Mouse (Mus musculus): ENCODE measurements around the gene Ccnd3. TPM values are rescaled to one million over a fixed set of nuclear protein-coding genes. Genes with fewer than 3 reads are reported as not detected.

Gene Ccnd3
- polyA plus RNA-seq, 1 experiment from 2014 or later: 428 TPM

DNA sequence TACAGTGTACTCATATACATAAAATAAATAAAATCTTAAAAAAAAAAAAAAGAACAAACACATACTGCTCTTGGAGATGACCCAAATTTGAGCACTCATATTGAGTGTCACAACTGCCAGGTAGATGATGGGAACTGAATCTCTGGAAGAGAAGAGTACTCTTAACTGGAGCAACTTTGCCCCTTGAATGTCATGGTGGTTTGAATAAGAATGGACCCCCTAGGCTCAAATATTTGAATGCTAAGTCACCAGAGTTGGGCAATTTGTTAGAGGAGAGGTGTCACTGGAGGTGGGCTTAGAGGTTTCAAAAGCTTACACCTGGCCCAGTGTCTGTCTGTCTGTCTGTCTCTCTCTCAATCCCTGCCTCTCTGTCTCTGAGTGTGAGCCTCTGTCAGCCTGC, 1.2 kb upstream of the Ccnd3 start:
- no peak overlapping the region for H3K27ac ChIP-seq (ENCODE audit: low read length)
- H3K9ac ChIP-seq (replicated peaks; ENCODE audit: low read depth, low read length): no peak overlapping the region
- no peak for ATAC-seq (ENCODE audit: insufficient number of reproducible peaks, insufficient read depth, low FRiP score, low read depth)

DNA sequence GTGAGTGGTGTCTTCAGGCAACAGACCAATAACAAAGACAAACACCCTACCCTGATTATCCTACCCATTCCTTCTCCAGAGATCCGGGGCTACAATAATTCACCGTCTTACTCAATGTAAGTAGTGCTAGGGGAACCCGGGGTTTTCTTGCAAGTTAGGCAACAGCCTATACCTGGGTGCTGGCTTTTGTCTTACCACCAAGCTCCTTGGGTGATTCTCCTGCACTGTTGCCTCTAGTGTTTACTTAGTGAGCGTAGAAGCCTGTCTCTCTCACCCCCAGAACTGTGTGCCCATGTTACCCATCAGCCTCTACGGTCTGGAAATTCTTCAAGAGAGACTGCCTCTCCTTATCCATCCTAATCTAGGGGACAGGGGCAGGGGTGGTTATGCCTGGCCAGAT, 623 bp upstream of the Ccnd3 start:
- Histone ChIP-seq H3K9me3 (ENCODE audit: control insufficient read depth, low read depth, low read length) (no peaks in the 10 kb centered on the region), H3K9ac (replicated peaks; ENCODE audit: low read depth, low read length) (peak overlapping the region; percentile 47; the same call in 1 of the 2 replicates), H3K4me2 (replicated peaks; ENCODE audit: low read depth, low read length) (peak overlapping the region; percentile 74), H3K27me3 (ENCODE audit: control insufficient read depth, insufficient read depth, low read length) (no peaks in the 10 kb centered on the region), H3K4me1 (ENCODE audit: control insufficient read depth, insufficient read depth, low read length) (peaks cover 35% of the 10 kb centered on the region), H3K36me3 (ENCODE audit: control insufficient read depth, insufficient read depth, low read length) (peaks cover 9% of the 10 kb centered on the region), H3K27ac (ENCODE audit: low read length) (peak overlapping the region; percentile 66), H3K4me3 (ENCODE audit: low read depth, low read length) (peak overlapping the region; percentile 36)
- no peak for ATAC-seq (ENCODE audit: insufficient number of reproducible peaks, insufficient read depth, low FRiP score, low read depth)
- WGBS: 59% methylated on average over 5 of the region's 5 CpGs

More for the DNA sequence above, 1.2 kb upstream of the Ccnd3 start:
- H3K9me3 ChIP-seq (ENCODE audit: control insufficient read depth, low read depth, low read length): no peaks in the 10 kb centered on the region
- H3K36me3 ChIP-seq (ENCODE audit: control insufficient read depth, insufficient read depth, low read length): peaks cover 12% of the 10 kb centered on the region
- no peaks in the 10 kb centered on the region for H3K27me3 ChIP-seq (ENCODE audit: control insufficient read depth, insufficient read depth, low read length)
- H3K4me2 ChIP-seq (replicated peaks; ENCODE audit: low read depth, low read length): no peak overlapping the region
- H3K4me3 ChIP-seq (ENCODE audit: low read depth, low read length): no peak overlapping the region
- H3K4me1 ChIP-seq (ENCODE audit: control insufficient read depth, insufficient read depth, low read length): peaks cover 35% of the 10 kb centered on the region

DNA sequence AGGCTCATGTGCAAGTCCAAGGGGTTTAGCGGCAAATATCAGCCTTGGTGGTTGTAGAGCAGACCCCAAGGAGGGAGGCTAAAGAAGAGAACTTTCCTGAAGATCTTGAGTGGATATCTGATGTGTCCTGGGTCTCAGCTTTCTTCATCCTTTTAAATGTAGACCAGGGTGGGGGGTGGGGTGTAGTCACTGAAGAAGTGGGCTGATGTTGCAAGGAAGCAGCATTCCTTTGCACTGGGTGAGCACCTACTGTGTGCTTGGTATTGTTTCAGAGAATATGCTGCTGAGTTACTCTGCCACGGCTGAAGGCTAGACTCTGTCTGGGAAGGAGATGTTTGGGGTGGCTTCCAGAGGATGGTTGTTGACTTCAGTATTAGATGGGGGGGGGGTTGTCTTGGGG, 715 bp downstream of the Ccnd3 start:
- H3K4me1 ChIP-seq (ENCODE audit: control insufficient read depth, insufficient read depth, low read length): peaks cover 35% of the 10 kb centered on the region
- H3K27ac ChIP-seq (ENCODE audit: low read length): peak overlapping the region; percentile 10; the same call in 1 of the 2 replicates
- H3K4me2 ChIP-seq (replicated peaks; ENCODE audit: low read depth, low read length): peak overlapping the region; percentile 74
- H3K27me3 ChIP-seq (ENCODE audit: control insufficient read depth, insufficient read depth, low read length): no peaks in the 10 kb centered on the region
- ATAC-seq (ENCODE audit: insufficient number of reproducible peaks, insufficient read depth, low FRiP score, low read depth): no peak
- no peaks in the 10 kb centered on the region for H3K9me3 ChIP-seq (ENCODE audit: control insufficient read depth, low read depth, low read length)
- H3K4me3 ChIP-seq (ENCODE audit: low read depth, low read length): peak overlapping the region; percentile 36
- H3K9ac ChIP-seq (replicated peaks; ENCODE audit: low read depth, low read length): no peak overlapping the region
- 49% methylated on average over 2 of the region's 2 CpGs for WGBS
- 0 out of 2 replicates have a peak, but pooled peaks cover under 1% of the 10 kb centered on the region for H3K36me3 ChIP-seq (ENCODE audit: control insufficient read depth, insufficient read depth, low read length)

DNA sequence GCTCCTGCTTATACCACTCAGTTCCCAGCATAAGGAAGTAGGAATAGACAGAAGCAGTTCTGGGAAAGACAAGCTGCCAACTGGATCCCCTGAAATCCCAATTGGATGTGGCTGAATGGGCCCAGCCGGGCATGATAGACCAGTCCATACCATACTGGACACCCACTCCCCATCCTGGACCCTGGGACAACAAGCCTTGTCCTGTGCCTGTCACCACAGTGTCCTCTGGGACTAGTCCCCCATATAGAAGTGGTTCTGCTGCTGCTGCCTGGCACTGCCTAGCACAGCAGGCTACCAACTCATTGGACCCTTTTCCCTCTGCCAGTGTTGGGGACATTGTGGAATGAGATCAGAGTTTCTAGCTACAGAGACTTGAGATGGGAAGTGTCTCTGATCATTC, 1.2 kb downstream of the Ccnd3 start:
- H3K27me3 ChIP-seq (ENCODE audit: control insufficient read depth, insufficient read depth, low read length): no peaks in the 10 kb centered on the region
- no peak overlapping the region for H3K9ac ChIP-seq (replicated peaks; ENCODE audit: low read depth, low read length)
- peaks cover 32% of the 10 kb centered on the region for H3K4me1 ChIP-seq (ENCODE audit: control insufficient read depth, insufficient read depth, low read length)
- no peak overlapping the region for H3K27ac ChIP-seq (ENCODE audit: low read length)
- H3K9me3 ChIP-seq (ENCODE audit: control insufficient read depth, low read depth, low read length): no peaks in the 10 kb centered on the region
- no peak overlapping the region for H3K4me3 ChIP-seq (ENCODE audit: low read depth, low read length)
- H3K4me2 ChIP-seq (replicated peaks; ENCODE audit: low read depth, low read length): peak overlapping the region; percentile 74; the same call in 1 of the 2 replicates
- no peaks in the 10 kb centered on the region for H3K36me3 ChIP-seq (ENCODE audit: control insufficient read depth, insufficient read depth, low read length)
- WGBS: 76% methylated on average over 1 of the region's 1 CpGs
- no peak for ATAC-seq (ENCODE audit: insufficient number of reproducible peaks, insufficient read depth, low FRiP score, low read depth)

DNA sequence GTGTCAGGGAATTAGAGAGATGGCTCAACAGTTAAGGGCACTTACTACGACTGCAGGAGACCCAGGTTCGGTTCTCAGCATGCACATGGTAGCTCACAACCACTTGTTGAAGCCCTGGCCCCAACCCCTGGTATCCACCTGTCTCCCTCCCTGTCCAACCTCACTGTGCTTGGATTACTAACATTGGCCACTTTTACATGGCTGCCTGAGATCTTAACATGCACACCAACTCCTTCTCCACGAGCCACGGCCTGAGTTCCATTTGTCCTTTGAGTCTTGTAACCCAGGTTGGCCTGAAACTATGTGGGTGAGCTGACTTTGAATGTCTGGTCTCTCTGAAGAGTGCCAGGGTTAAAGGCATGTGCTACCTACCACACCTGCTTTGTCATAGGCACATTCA, 1.8 kb downstream of the Ccnd3 start:
- Histone ChIP-seq H3K4me2 (replicated peaks; ENCODE audit: low read depth, low read length) (no peak overlapping the region), H3K4me3 (ENCODE audit: low read depth, low read length) (no peak overlapping the region), H3K9me3 (ENCODE audit: control insufficient read depth, low read depth, low read length) (no peaks in the 10 kb centered on the region), H3K27ac (ENCODE audit: low read length) (no peak overlapping the region), H3K9ac (replicated peaks; ENCODE audit: low read depth, low read length) (no peak overlapping the region), H3K27me3 (ENCODE audit: control insufficient read depth, insufficient read depth, low read length) (no peaks in the 10 kb centered on the region), H3K36me3 (ENCODE audit: control insufficient read depth, insufficient read depth, low read length) (no peaks in the 10 kb centered on the region), H3K4me1 (ENCODE audit: control insufficient read depth, insufficient read depth, low read length) (peaks cover 30% of the 10 kb centered on the region)
- no peak for ATAC-seq (ENCODE audit: insufficient number of reproducible peaks, insufficient read depth, low FRiP score, low read depth)
- WGBS: 84% methylated on average over 4 of the region's 4 CpGs

DNA sequence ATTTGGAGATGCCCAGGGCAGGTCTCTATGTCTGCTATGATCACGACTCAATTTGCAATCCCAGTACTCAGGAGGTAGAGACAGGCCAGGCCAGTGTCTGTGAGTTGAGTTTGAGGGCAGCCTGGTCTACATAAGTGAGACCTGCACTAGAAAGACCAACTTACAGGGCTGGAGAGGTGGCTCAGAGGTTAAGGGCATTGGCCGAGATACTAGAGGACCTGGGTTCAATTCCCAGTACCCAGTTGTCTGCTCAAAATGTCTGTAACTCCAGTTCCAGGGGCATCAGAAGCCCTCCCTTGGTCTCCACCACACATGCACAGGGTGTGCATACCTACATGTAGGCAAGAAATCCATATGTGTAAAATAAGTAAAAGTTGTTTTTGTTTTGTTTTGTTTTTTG, 2.7 kb downstream of the Ccnd3 start:
- Histone ChIP-seq H3K27ac (ENCODE audit: low read length) (peak overlapping the region; percentile 92), H3K4me2 (replicated peaks; ENCODE audit: low read depth, low read length) (peak overlapping the region; percentile 50), H3K27me3 (ENCODE audit: control insufficient read depth, insufficient read depth, low read length) (no peaks in the 10 kb centered on the region), H3K36me3 (ENCODE audit: control insufficient read depth, insufficient read depth, low read length) (no peaks in the 10 kb centered on the region), H3K9ac (replicated peaks; ENCODE audit: low read depth, low read length) (no peak overlapping the region), H3K9me3 (ENCODE audit: control insufficient read depth, low read depth, low read length) (no peaks in the 10 kb centered on the region), H3K4me1 (ENCODE audit: control insufficient read depth, insufficient read depth, low read length) (peaks cover 30% of the 10 kb centered on the region), H3K4me3 (ENCODE audit: low read depth, low read length) (no peak overlapping the region)
- 74% methylated on average over 2 of the region's 2 CpGs for whole genome bisulfite sequencing
- no peak for ATAC-seq (ENCODE audit: insufficient number of reproducible peaks, insufficient read depth, low FRiP score, low read depth)

DNA sequence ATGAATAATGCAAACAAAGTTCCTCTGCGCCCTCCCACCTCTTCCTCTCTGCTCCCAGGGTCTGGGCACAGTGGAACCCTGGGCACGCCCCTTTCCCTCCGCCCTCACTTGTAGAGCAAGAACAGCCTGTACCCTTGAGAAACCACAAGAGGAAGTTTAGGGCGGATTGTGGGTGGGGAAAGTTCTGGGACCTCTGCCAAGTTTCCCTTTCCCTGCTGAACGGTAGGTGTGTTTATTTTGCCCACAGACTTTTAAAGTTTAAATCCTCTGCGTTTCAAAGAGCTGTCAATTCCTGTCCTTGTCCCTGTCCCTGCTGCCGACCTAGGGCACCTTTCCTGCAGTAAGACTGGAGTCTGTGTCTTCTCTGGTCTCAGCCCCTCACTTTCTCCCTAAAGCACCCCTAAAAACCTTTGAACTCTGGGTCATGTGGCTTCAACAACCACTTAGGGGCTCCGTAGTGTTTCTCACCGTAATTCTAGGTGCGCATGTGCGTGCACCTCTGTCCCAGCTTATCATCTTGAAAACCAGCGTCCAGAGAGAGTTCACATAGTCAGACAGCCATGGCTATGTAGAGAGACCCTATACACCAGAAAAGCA, 3.3 kb downstream of the Ccnd3 start:
- no peak overlapping the region for H3K4me3 ChIP-seq (ENCODE audit: low read depth, low read length)
- H3K4me1 ChIP-seq (ENCODE audit: control insufficient read depth, insufficient read depth, low read length): peaks cover 35% of the 10 kb centered on the region
- ATAC-seq (ENCODE audit: insufficient number of reproducible peaks, insufficient read depth, low FRiP score, low read depth): peak; percentile 73
- H3K36me3 ChIP-seq (ENCODE audit: control insufficient read depth, insufficient read depth, low read length): no peaks in the 10 kb centered on the region
- no peaks in the 10 kb centered on the region for H3K27me3 ChIP-seq (ENCODE audit: control insufficient read depth, insufficient read depth, low read length)
- WGBS: 6% methylated on average over 12 of the region's 12 CpGs
- peak overlapping the region; percentile 50 for H3K4me2 ChIP-seq (replicated peaks; ENCODE audit: low read depth, low read length)
- no peak overlapping the region for H3K9ac ChIP-seq (replicated peaks; ENCODE audit: low read depth, low read length)
- no peaks in the 10 kb centered on the region for H3K9me3 ChIP-seq (ENCODE audit: control insufficient read depth, low read depth, low read length)
- peak overlapping the region; percentile 92 for H3K27ac ChIP-seq (ENCODE audit: low read length)

DNA sequence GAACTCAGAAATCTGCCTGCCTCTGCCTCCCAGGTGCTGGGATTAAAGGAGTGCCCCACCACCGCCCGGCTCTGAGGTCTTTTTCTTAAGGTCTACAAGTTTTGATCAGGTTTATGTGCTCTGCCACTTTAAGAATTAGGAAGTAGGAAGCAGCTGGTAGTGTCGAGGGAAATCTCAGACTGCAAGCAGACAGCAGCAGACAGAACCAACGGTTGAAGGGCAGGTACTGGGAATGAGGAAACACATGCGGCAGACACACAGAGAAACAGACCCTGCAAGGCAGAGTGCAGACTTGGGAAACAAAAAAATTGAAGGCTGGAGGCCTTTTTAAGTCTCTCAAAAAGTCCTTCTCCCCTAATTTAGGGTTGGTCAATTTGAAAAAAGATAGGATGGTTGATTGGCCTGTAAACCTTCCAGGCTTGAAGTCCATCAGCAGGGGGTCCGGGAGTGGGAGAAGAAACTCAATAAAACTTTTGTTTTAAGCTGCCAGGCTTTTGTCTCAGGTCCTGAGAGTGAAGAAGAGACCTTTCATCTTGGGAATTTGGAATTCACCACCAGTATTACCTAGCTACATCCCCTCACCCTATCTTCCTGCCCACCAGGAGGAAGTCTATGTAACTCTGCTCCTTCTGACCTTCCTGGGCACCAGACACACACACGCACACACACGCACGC, 4.3 kb downstream of the Ccnd3 start:
- 68% methylated on average over 9 of the region's 9 CpGs for WGBS
- no peak overlapping the region for H3K4me3 ChIP-seq (ENCODE audit: low read depth, low read length)
- no peaks in the 10 kb centered on the region for H3K36me3 ChIP-seq (ENCODE audit: control insufficient read depth, insufficient read depth, low read length)
- no peaks in the 10 kb centered on the region for H3K27me3 ChIP-seq (ENCODE audit: control insufficient read depth, insufficient read depth, low read length)
- peak overlapping the region; percentile 27; the same call in 1 of the 2 replicates for H3K27ac ChIP-seq (ENCODE audit: low read length)
- no peaks in the 10 kb centered on the region for H3K9me3 ChIP-seq (ENCODE audit: control insufficient read depth, low read depth, low read length)
- H3K9ac ChIP-seq (replicated peaks; ENCODE audit: low read depth, low read length): no peak overlapping the region
- no peak overlapping the region for H3K4me2 ChIP-seq (replicated peaks; ENCODE audit: low read depth, low read length)
- H3K4me1 ChIP-seq (ENCODE audit: control insufficient read depth, insufficient read depth, low read length): peaks cover 39% of the 10 kb centered on the region
- no peak for ATAC-seq (ENCODE audit: insufficient number of reproducible peaks, insufficient read depth, low FRiP score, low read depth)

Measured in stomach, embryonic 14.5 days (tissue).